Comparison of ENCODE assay signal across 13 mouse cellular contexts in the genomic region with DNA sequence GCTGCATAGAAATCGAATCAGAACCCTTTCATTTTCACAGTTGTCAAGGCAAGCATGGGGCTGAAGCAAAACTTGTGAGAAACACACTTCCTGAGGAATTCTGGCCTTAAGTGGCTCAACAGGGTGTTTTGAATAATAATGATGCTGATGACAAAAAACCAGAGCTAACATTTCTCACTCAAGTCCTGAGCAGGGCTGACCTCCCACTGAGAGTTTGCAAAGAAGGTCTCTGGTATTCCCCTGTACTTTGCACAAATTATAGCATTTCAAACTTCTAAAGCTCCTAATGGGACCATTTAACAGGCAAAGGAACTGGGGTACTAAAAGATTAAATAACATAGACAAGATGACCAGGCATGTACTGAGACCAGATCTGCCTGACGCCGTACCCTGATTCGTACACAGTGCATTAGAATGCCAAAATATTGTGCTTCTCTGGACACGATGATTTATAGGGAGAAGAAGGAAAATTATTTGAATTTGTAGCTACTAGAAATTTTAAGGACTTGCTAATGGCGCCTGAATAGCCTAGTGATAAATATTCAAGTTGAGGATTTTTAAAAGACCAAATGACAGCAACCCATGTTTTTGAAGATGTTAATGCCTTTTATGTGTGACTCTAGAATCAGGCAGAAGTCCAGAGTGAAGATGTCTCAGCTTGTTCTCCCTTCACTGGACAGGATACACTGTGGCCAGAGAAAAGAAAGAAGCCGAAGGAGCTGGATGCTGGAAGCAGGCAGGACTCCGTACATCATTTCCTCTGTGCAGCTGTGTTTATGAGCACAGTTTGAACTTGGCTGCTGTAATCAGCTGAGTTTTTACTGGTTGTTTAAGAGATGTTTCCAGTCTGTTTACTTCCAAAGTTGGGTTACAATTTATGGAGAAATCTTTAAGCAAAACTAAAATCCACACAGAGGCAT.
DNase-seq lines count a peak whose midpoint lies in the region; ATAC-seq and TF ChIP-seq lines count a peak whose summit lies in the region.
"Had no signal": no experiment of that assay in that cellular context is flagged by ENCODE, and none has a peak within 500 bp of the region (broad histone marks: within the 10 kb centered on the region; RNA-seq: fewer than 3 reads in every experiment).

No protein-coding gene starts in this region.

- no peak overlapping the region for H3K27ac ChIP-seq in embryonic facial prominence, embryonic 11.5 days (replicated peaks; ENCODE audit: low read depth, low read length)
- no peak overlapping the region for H3K27ac ChIP-seq in embryonic facial prominence, embryonic 10.5 days (replicated peaks)
- no peak overlapping the region for H3K27ac ChIP-seq in kidney, embryonic 14.5 days (ENCODE audit: low read depth, low read length)
- H3K27ac ChIP-seq in lung, postnatal 0 days (ENCODE audit: low read length) = no peak overlapping the region
- H3K27ac ChIP-seq in intestine, embryonic 15.5 days = peak overlapping the region; percentile 22; the same call in 1 of the 2 replicates
- H3K27ac ChIP-seq: embryonic facial prominence, embryonic 15.5 days had no signal

- ATAC-seq in embryonic facial prominence, embryonic 11.5 days (replicated peaks; ENCODE audit: insufficient number of reproducible peaks, low FRiP score, low TSS enrichment, low read depth) = no peak
- ATAC-seq in kidney, embryonic 14.5 days (ENCODE audit: low FRiP score, low TSS enrichment) = no peak
- ATAC-seq in lung, postnatal 0 days = peak; percentile 62
- ATAC-seq in intestine, embryonic 15.5 days = peak; percentile 83
- ATAC-seq in megakaryocyte progenitor cell, adult 5-6 weeks (replicated peaks; ENCODE audit: poor library complexity) = no peak
- ATAC-seq: activated CD4-positive, CD25-positive, alpha-beta regulatory T cell, adult 4 months; liver, postnatal 0 days had no signal

- WGBS in embryonic facial prominence, embryonic 11.5 days = 78% methylated on average over 8 of the region's 8 CpGs
- 82% methylated on average over 8 of the region's 8 CpGs for WGBS in embryonic facial prominence, embryonic 10.5 days
- 69% methylated on average over 8 of the region's 8 CpGs for WGBS in kidney, embryonic 14.5 days
- WGBS in lung, postnatal 0 days = 57% methylated on average over 8 of the region's 8 CpGs
- 49% methylated on average over 8 of the region's 8 CpGs for WGBS in intestine, embryonic 15.5 days

- H3K4me2 ChIP-seq in embryonic facial prominence, embryonic 11.5 days (ENCODE audit: low read depth, low read length) = no peak overlapping the region
- no peak overlapping the region for H3K4me2 ChIP-seq in kidney, embryonic 14.5 days (replicated peaks; ENCODE audit: low read depth, low read length)
- H3K4me2 ChIP-seq in lung, postnatal 0 days (replicated peaks; ENCODE audit: low read depth, low read length) = no peak overlapping the region
- no peak overlapping the region for H3K4me2 ChIP-seq in intestine, embryonic 15.5 days (replicated peaks)
- H3K4me2 ChIP-seq: embryonic facial prominence, embryonic 15.5 days had no signal

- DNase-seq in embryonic facial prominence, embryonic 11.5 days (ENCODE audit: low spot score) = peak; percentile 0
- no peak for DNase-seq in embryonic facial prominence, embryonic 10.5 days (ENCODE audit: low spot score)
- peak; percentile 16 for DNase-seq in kidney, postnatal 10 days
- peak; percentile 17 for DNase-seq in lung, postnatal 0 days (ENCODE audit: low spot score)
- no peak for DNase-seq in lung, postnatal 4 days
- DNase-seq: cerebellum, adult 8-10 months; heart, postnatal 36 days; liver, postnatal 0 days had no signal

- no peaks in the 10 kb centered on the region for H3K4me1 ChIP-seq in embryonic facial prominence, embryonic 11.5 days (ENCODE audit: control insufficient read depth, insufficient read depth, low read length)
- no peaks in the 10 kb centered on the region for H3K4me1 ChIP-seq in embryonic facial prominence, embryonic 10.5 days
- H3K4me1 ChIP-seq in kidney, embryonic 14.5 days (ENCODE audit: control insufficient read depth, insufficient read depth, low read length) = no peaks in the 10 kb centered on the region
- no peaks in the 10 kb centered on the region for H3K4me1 ChIP-seq in lung, postnatal 0 days (ENCODE audit: insufficient read depth, low read depth, low read length)
- no peaks in the 10 kb centered on the region for H3K4me1 ChIP-seq in intestine, embryonic 15.5 days (replicated peaks)
- H3K4me1 ChIP-seq: embryonic facial prominence, embryonic 15.5 days had no signal

- no peak for TF ChIP-seq EP300 in lung, postnatal 0 days (IDR thresholded peaks at IDR 0.05)

- no peaks in the 10 kb centered on the region for H3K36me3 ChIP-seq in embryonic facial prominence, embryonic 11.5 days (replicated peaks; ENCODE audit: control insufficient read depth, insufficient read depth, low read depth, low read length)
- H3K36me3 ChIP-seq in embryonic facial prominence, embryonic 10.5 days (replicated peaks) = no peaks in the 10 kb centered on the region
- H3K36me3 ChIP-seq in kidney, embryonic 14.5 days (ENCODE audit: control insufficient read depth, insufficient read depth, low read length) = no peaks in the 10 kb centered on the region
- H3K36me3 ChIP-seq in lung, postnatal 0 days (ENCODE audit: insufficient read depth, low read length) = no peaks in the 10 kb centered on the region
- no peaks in the 10 kb centered on the region for H3K36me3 ChIP-seq in intestine, embryonic 15.5 days
- H3K36me3 ChIP-seq: embryonic facial prominence, embryonic 15.5 days had no signal

- H3K9me3 ChIP-seq in embryonic facial prominence, embryonic 11.5 days (replicated peaks; ENCODE audit: control insufficient read depth, low read length) = no peaks in the 10 kb centered on the region
- H3K9me3 ChIP-seq in embryonic facial prominence, embryonic 10.5 days = no peaks in the 10 kb centered on the region
- H3K9me3 ChIP-seq in kidney, embryonic 14.5 days (ENCODE audit: control insufficient read depth, low read length) = no peaks in the 10 kb centered on the region
- no peaks in the 10 kb centered on the region for H3K9me3 ChIP-seq in lung, postnatal 0 days (ENCODE audit: low read length)
- no peaks in the 10 kb centered on the region for H3K9me3 ChIP-seq in intestine, embryonic 15.5 days
- H3K9me3 ChIP-seq: embryonic facial prominence, embryonic 15.5 days had no signal

- no peak for TF ChIP-seq CTCF in lung, postnatal 0 days (IDR thresholded peaks at IDR 0.05)

- H3K27me3 ChIP-seq in embryonic facial prominence, embryonic 11.5 days (ENCODE audit: control insufficient read depth, insufficient read depth, low read length) = no peaks in the 10 kb centered on the region
- H3K27me3 ChIP-seq in embryonic facial prominence, embryonic 10.5 days (replicated peaks; ENCODE audit: low read depth, poor library complexity, severe bottlenecking) = no peaks in the 10 kb centered on the region
- H3K27me3 ChIP-seq in kidney, embryonic 14.5 days (ENCODE audit: control insufficient read depth, insufficient read depth, low read length) = no peaks in the 10 kb centered on the region
- H3K27me3 ChIP-seq in lung, postnatal 0 days (replicated peaks; ENCODE audit: insufficient read depth, low read length) = no peaks in the 10 kb centered on the region
- H3K27me3 ChIP-seq in intestine, embryonic 15.5 days (replicated peaks) = no peaks in the 10 kb centered on the region
- H3K27me3 ChIP-seq: embryonic facial prominence, embryonic 15.5 days had no signal

- no peak overlapping the region for H3K9ac ChIP-seq in embryonic facial prominence, embryonic 11.5 days (replicated peaks; ENCODE audit: low read length)
- H3K9ac ChIP-seq in kidney, embryonic 14.5 days (ENCODE audit: low read depth, low read length) = no peak overlapping the region
- H3K9ac ChIP-seq in lung, postnatal 0 days (replicated peaks; ENCODE audit: low read depth) = no peak overlapping the region
- no peak overlapping the region for H3K9ac ChIP-seq in intestine, embryonic 15.5 days
- H3K9ac ChIP-seq: embryonic facial prominence, embryonic 15.5 days; liver, postnatal 0 days had no signal

- H3K4me3 ChIP-seq in embryonic facial prominence, embryonic 11.5 days (ENCODE audit: low read depth, low read length) = no peak overlapping the region
- no peak overlapping the region for H3K4me3 ChIP-seq in embryonic facial prominence, embryonic 10.5 days
- H3K4me3 ChIP-seq in kidney, embryonic 14.5 days (ENCODE audit: low read length) = no peak overlapping the region
- H3K4me3 ChIP-seq in lung, postnatal 0 days (ENCODE audit: low read depth, low read length) = no peak overlapping the region
- H3K4me3 ChIP-seq in intestine, embryonic 15.5 days (replicated peaks) = no peak overlapping the region
- H3K4me3 ChIP-seq: embryonic facial prominence, embryonic 15.5 days had no signal

Comparison
In these comparisons a context has a peak if more than half of its experiments do, and no peak if none do; other contexts are left out.
1. DNase-seq: peak in embryonic facial prominence, embryonic 11.5 days (single experiment), kidney, postnatal 10 days (single experiment) and lung, postnatal 0 days (single experiment); none in embryonic facial prominence, embryonic 10.5 days (single experiment) and lung, postnatal 4 days (0 of 2).
2. ATAC-seq: peak in lung, postnatal 0 days (single experiment) and intestine, embryonic 15.5 days (single experiment); none in embryonic facial prominence, embryonic 11.5 days (single experiment), kidney, embryonic 14.5 days (single experiment) and megakaryocyte progenitor cell, adult 5-6 weeks (single experiment).